Mouse (Mus musculus) CD4-positive, CD25-positive, alpha-beta regulatory T cell (primary cell): ENCODE data around the gene E2f3. TPM values are rescaled to one million over a fixed set of nuclear protein-coding genes. Genes with fewer than 3 reads are reported as not detected.

Experiments used
- polyA plus RNA-seq: library from polyadenylated mRNA; unstranded; fragments of 100-300 nt; shearing (Covaris generic); gene quantifications from one replicate; pipeline ENCODE4 v1.2.1, GENCODE M21; 2017

The E2f3 gene
- polyA plus RNA-seq: 5.7 TPM

DNA sequence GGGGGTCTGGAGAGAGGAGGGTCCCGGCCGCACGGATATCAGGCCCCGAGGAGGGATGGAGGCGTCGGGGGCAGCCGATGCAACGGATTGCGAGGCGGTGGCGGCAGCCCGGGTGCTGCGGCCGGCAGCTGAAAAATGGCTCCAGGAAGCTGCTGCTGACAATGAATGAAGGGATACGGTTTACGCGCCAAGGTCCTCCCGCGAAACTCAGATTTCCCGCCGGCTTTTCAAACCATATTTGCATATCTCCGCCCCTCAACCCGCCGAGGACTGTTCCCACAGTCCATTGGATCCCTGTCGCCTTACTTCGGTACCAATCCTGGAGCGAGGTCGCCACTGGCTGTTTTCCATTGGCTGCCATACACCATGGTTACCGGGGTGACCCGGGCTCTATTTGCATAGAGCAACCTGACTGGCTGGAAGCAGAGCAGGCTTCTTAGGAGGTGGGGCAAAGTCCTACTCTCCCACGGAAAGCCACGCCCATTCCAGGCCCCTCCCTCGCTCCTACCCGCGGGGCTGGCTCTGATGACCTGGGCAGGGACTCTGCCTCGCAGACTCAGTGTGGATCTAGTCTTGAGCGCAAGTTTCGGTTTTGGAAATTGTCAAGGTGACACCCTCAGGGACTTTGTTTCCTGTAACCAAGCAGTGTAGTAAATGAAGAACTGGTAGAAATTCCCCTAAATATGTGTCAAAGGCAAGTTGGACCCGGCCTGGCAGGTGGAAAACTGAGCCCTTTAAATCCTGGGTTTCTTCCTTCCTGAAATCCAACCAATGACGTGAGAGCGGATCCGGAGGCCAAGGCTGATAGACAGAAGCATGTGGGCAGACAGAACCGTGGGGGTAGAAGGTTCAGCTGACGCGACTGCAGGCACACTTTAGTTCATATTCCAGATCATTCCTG lies at the start of gene E2f3:
TSS of gene E2f3 (minus strand) at position 209 of the 901 bp plus-strand sequence.

Other genes with a start within 250 kb of the E2f3 start
- 49.4 TPM for gene Cdkal1, start 130.4 kb downstream of the E2f3 start, polyA plus RNA-seq
- 18.0 TPM for gene Mboat1, start 150.4 kb upstream of the E2f3 start, polyA plus RNA-seq